Mouse (Mus musculus): ENCODE data around the gene Krtap28-13. TPM values are rescaled to one million over a fixed set of nuclear protein-coding genes. Genes with fewer than 3 reads are reported as not detected.

Krtap28-13 gene
- not detected in 2 replicates for polyA plus RNA-seq (2015; fragmentation: Nextera tagmentation; extraction: Ambion mirVana)

DNA sequence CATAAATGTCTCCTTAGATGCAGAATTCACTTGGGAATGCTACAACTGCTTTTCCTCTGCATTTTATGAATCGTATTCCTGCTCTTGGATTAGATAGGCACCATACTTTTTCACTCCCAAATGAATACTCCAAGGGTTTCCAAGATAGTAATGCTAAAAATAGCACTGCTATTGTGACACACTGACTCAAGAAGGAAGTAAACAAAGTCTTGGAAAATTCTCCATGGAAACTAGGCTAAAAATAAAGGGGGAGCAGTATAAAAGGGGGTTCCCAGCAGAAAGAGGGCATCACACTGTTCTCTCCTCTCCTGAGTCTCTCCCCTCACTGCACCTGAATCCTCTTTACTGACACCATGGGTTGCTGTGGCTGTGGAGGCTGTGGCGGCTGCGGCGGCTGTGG, at the start of gene Krtap28-13:
TSS of gene Krtap28-13 (plus strand) at position 288 of the 400 bp plus-strand sequence.
- Histone ChIP-seq H3K4me3 (no peak within 1 kb of the TSS), H3K9ac (no peak within 1 kb of the TSS), H3K4me2 (no peak within 1 kb of the TSS), H3K9me3 (no peaks in the 10 kb centered on the region), H3K4me1 (replicated peaks) (no peaks in the 10 kb centered on the region), H3K36me3 (no peaks in the 10 kb centered on the region), H3K27me3 (no peaks in the 10 kb centered on the region), H3K27ac (no peak within 1 kb of the TSS)
- 83% methylated on average over 3 of the region's 4 CpGs for WGBS
- ATAC-seq (ENCODE audit: low FRiP score): no peak

DNA sequence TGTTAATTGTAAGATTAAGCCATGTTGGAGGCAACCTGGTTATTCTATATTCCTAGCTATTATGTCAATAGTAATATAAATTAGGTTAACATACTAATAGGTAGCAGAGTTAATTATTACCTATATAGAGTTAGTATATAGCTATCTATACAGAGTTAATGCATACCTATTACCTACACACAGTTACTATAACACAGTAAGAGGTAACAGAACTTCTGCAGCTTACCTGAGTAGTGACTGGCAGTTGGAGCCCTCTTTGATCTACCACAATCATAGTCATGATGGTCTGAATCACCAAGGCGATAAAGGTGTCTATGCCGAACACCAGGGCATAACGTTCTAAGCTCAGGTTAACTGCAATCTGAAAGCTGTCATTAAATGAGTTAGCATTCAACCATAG, 46.3 kb upstream of the Krtap28-13 start:
- Histone ChIP-seq H3K4me2 (no peak overlapping the region), H3K9me3 (no peaks in the 10 kb centered on the region), H3K27me3 (no peaks in the 10 kb centered on the region), H3K36me3 (no peaks in the 10 kb centered on the region), H3K27ac (no peak overlapping the region), H3K4me3 (no peak overlapping the region), H3K4me1 (replicated peaks) (no peaks in the 10 kb centered on the region), H3K9ac (no peak overlapping the region)
- no peak for ATAC-seq (ENCODE audit: low FRiP score)
- WGBS: 98% methylated on average over 3 of the region's 3 CpGs

DNA sequence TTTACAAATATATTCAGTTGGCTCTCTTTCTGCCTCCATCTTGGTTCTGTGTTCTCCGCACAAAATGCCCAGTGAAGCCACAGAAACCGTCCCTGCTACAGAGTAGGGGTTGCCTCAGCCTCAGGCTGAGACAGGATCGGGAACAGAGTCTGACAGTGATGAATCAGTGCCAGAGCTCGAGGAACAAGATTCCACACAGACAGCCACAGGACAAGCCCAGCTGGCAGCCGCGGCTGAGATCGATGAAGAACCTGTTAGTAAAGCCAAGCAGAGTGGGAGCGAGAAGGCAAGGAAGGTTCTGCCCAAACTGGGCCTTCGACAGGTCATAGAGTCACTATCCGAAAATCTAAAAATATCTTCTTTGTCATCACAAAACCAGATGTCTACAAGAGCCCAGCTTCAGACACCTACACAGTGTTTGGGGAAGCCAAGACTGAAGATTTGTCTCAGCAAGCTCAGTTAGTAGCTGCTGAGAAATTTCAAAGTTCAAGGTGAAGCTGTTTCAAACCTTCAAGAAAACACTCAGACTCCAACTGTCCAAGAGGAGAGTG, 45.3 kb upstream of the Krtap28-13 start:
- H3K9me3 ChIP-seq: no peaks in the 10 kb centered on the region
- no peak for ATAC-seq (ENCODE audit: low FRiP score)
- 80% methylated on average over 10 of the region's 10 CpGs for WGBS

DNA sequence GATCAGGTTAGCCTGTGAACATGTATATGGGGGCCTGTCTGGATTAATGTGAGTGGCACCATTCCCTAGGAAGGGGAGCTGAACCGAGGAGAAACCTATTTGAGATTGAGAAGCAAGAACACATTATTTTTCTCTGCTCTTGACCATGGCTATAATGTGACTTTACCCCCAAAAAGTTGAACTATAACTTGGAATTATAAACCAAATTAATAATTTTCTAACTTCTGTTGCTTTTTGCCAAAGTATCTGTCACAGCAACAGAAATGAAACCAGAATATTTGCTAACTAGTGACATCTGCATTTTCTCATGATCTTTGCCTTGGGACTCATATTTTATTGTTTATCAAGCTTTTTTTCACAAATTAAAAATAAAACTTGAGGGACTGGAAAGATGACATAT, 44.2 kb upstream of the Krtap28-13 start:
- Histone ChIP-seq H3K4me2 (no peak overlapping the region), H3K36me3 (no peaks in the 10 kb centered on the region), H3K27ac (no peak overlapping the region), H3K9ac (no peak overlapping the region), H3K9me3 (no peaks in the 10 kb centered on the region), H3K4me1 (replicated peaks) (no peaks in the 10 kb centered on the region), H3K27me3 (no peaks in the 10 kb centered on the region), H3K4me3 (no peak overlapping the region)
- no peak for ATAC-seq (ENCODE audit: low FRiP score)
- 70% methylated on average over 1 of the region's 1 CpGs for WGBS

More for the DNA sequence above, 45.3 kb upstream of the Krtap28-13 start:
- H3K4me3 ChIP-seq: no peak overlapping the region
- no peaks in the 10 kb centered on the region for H3K36me3 ChIP-seq
- H3K4me2 ChIP-seq: no peak overlapping the region
- H3K27ac ChIP-seq: no peak overlapping the region
- no peaks in the 10 kb centered on the region for H3K4me1 ChIP-seq (replicated peaks)
- no peaks in the 10 kb centered on the region for H3K27me3 ChIP-seq
- H3K9ac ChIP-seq: no peak overlapping the region

DNA sequence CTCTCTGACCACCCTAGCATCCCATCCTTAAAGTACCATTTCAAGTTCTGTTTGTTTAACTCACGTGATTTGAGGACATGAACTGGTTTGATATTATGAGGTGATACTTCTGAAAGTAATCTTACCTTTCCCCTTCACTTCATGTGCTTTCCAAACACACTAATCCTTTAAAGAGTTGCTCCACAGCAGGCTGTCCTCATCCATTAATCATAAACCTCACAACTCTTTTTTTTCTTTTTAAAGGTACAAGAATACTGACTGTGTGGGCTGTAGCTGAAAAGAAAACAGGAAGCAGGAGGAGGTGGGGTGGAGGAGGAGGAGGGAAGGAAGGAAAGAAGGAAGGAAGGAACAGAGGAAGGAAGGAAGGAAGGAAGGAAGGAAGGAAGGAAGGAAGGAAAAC, 28.8 kb upstream of the Krtap28-13 start:
- no peak for ATAC-seq (ENCODE audit: low FRiP score)
- 54% methylated on average over 1 of the region's 1 CpGs for WGBS
- Histone ChIP-seq H3K36me3 (no peaks in the 10 kb centered on the region), H3K4me3 (no peak overlapping the region), H3K4me1 (replicated peaks) (no peaks in the 10 kb centered on the region), H3K9me3 (no peaks in the 10 kb centered on the region), H3K9ac (no peak overlapping the region), H3K27ac (no peak overlapping the region), H3K4me2 (no peak overlapping the region), H3K27me3 (no peaks in the 10 kb centered on the region)

DNA sequence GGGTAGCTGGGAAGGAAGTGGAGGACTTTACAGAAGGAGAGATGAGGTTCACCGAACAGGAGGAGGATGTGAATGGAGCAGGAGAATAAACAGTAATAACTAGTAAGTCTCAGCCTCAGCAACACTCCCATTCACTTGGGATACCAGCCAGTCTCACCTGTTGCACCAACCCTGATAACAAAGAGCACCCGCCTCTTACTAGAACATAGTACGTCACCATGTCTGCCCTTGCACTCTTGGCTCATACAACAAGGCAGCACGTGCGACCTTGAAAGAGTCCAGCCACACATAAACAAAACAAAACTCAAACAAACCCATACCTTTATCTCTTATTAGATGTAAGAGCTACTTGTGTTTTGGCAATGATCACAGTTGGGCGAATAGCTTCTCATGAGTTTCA, 28.2 kb upstream of the Krtap28-13 start:
- H3K4me3 ChIP-seq: no peak overlapping the region
- H3K27ac ChIP-seq: no peak overlapping the region
- WGBS: 91% methylated on average over 6 of the region's 6 CpGs
- no peak overlapping the region for H3K4me2 ChIP-seq
- H3K36me3 ChIP-seq: no peaks in the 10 kb centered on the region
- no peak for ATAC-seq (ENCODE audit: low FRiP score)
- no peaks in the 10 kb centered on the region for H3K9me3 ChIP-seq
- peaks cover under 1% of the 10 kb centered on the region; the same call in 1 of the 2 replicates for H3K4me1 ChIP-seq (replicated peaks)
- H3K9ac ChIP-seq: no peak overlapping the region
- H3K27me3 ChIP-seq: no peaks in the 10 kb centered on the region

DNA sequence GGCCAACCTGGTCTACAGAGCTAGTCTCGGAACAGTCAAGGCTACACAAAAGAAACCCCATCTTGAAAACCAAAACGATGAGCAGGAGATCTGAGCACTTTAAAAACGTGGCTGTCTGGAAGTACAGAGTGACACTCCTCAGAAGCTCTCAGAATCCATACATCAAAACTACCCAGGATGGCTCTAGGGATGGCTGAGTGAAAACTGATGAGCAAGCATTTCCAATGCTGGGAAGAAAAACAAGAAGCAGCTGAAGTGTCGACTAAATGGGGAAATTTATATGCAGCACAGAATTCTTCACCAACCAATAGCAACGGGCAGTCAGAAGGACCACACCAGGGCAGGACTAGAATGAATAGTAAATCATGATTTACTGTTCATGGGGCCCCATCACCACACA, 26.2 kb upstream of the Krtap28-13 start:
- no peaks in the 10 kb centered on the region for H3K9me3 ChIP-seq
- H3K9ac ChIP-seq: no peak overlapping the region
- H3K27ac ChIP-seq: no peak overlapping the region
- H3K4me3 ChIP-seq: no peak overlapping the region
- H3K4me1 ChIP-seq (replicated peaks): peaks cover 9% of the 10 kb centered on the region; the same call in 1 of the 2 replicates
- H3K4me2 ChIP-seq: no peak overlapping the region
- WGBS: 67% methylated on average over 5 of the region's 5 CpGs
- no peak for ATAC-seq (ENCODE audit: low FRiP score)
- no peaks in the 10 kb centered on the region for H3K27me3 ChIP-seq
- no peaks in the 10 kb centered on the region for H3K36me3 ChIP-seq

DNA sequence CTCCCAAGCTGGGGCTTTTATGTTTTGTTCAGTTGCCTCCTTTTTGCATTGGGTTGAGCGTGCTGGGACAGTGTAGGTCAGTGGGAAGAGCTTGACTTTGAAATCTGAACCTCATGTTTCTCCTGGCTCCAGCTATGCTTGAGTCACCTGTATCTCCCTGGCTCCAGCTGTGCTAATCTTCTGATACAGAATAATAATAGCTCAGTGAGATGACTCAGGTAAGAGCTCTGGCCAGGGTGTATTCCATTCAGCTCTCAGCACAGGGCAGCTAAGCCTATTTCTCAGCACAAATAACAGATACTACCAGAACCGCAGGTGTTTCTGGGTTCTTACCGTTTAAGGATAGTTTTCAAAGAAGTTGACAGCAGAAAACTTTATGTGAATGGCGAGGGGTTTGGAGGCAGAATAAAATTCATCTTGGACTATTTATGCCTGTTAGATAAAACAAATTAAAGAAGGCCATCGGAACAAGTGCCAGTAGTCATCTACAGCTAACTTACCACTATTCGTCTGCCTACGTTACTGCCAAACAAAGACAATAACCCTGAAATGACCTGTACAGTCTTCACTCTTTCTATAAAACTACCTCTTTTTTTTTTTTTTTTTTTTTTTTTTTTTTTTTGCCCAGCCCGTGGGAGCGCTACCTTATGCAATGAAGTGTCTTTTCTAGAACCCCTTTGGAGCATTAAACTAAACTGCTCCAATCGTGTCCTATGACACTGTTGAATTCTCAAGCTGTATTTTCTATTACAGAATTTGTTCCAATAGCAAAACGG, 23.6 kb upstream of the Krtap28-13 start:
- Histone ChIP-seq H3K9me3 (no peaks in the 10 kb centered on the region), H3K36me3 (no peaks in the 10 kb centered on the region), H3K9ac (no peak overlapping the region), H3K4me3 (no peak overlapping the region), H3K4me1 (replicated peaks) (peaks cover 9% of the 10 kb centered on the region; the same call in 1 of the 2 replicates), H3K27ac (no peak overlapping the region), H3K4me2 (peak overlapping the region; percentile 75; the same call in 1 of the 2 replicates), H3K27me3 (no peaks in the 10 kb centered on the region)
- no peak for ATAC-seq (ENCODE audit: low FRiP score)
- WGBS: 74% methylated on average over 11 of the region's 11 CpGs

DNA sequence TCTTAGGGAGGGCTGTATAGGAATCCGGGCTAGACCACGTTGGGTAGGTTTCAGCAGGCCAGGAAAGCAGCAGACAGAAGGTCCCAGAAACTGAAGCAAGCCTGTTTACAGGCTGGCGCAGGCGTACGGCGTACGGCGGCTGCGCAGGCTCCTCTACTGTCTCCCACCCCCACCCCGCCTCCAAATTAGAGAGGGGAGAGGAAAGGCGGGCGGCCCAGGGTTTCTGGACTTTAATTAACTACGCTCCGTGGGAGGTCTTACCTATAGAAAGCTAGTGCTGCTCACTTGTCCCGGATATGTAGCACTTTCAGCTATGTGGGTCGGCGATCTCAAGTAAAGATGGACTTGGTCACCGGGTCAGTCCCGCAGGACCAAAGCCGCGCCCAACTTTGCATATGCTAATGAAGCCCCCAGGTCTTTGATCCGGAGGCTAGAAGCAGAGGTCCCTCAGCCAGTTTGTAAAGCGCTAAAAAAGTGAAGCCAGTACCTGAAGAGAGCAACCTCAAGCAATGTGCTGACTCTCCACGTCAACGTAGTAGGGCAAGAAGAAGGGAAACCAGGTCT, 22.5 kb upstream of the Krtap28-13 start, which contains the start of gene Slc19a3:
TSS of gene Slc19a3 (minus strand) at position 340 of the 564 bp plus-strand sequence.
- H3K4me2 ChIP-seq: peak within 1 kb of the TSS; percentile 75
- peak within 1 kb of the TSS; percentile 18; the same call in 1 of the 2 replicates for H3K27ac ChIP-seq
- peaks cover 9% of the 10 kb centered on the region; the same call in 1 of the 2 replicates for H3K4me1 ChIP-seq (replicated peaks)
- ATAC-seq (ENCODE audit: low FRiP score): peak; percentile 96
- no peaks in the 10 kb centered on the region for H3K9me3 ChIP-seq
- peak within 1 kb of the TSS; percentile 68 for H3K9ac ChIP-seq
- under 1% methylated on average over 25 of the region's 25 CpGs for WGBS
- peak within 1 kb of the TSS; percentile 52 for H3K4me3 ChIP-seq
- no peaks in the 10 kb centered on the region for H3K36me3 ChIP-seq
- H3K27me3 ChIP-seq: no peaks in the 10 kb centered on the region

DNA sequence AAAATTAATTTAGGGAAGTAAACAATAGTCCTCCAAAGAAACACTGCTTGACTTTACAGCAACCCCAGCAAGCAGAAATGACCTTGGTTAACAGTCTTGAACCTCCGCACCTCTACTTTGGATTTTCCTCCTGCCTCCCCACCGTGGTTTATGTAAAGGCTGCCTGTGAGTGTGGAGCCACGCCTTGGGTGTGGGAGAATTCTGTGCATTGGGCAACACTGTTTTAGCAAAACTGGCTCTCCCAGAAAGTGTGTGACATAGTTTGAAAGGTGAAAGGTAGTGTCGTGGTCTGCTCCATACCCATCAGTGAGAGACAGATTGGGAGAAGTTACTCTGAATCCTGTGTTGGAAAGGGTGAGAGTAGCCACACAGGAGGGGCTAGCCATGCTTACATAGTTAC, 21.6 kb upstream of the Krtap28-13 start:
- no peak overlapping the region for H3K27ac ChIP-seq
- no peaks in the 10 kb centered on the region for H3K9me3 ChIP-seq
- no peaks in the 10 kb centered on the region for H3K27me3 ChIP-seq
- no peaks in the 10 kb centered on the region for H3K36me3 ChIP-seq
- H3K9ac ChIP-seq: no peak overlapping the region
- H3K4me1 ChIP-seq (replicated peaks): peaks cover 9% of the 10 kb centered on the region; the same call in 1 of the 2 replicates
- no peak overlapping the region for H3K4me2 ChIP-seq
- no peak for ATAC-seq (ENCODE audit: low FRiP score)
- H3K4me3 ChIP-seq: no peak overlapping the region
- 79% methylated on average over 4 of the region's 4 CpGs for WGBS

DNA sequence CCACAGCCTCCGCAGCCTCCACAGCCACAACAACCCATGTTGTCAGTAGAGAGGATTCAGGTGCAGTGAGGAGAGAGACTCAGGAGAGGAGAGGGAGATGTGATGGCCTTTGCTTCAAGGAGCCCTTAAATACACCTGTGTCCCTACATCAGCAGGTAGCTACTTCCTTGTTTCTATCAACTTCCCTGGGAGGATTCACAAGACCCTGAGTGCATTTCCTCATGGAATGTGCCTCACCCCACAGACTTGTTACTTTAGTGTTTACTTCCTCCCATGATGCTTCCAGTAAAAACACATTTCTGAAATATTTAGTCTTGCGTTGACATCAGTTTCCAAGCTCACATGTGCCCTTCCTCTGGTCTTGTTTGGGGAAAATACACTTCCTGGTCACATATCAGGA, 18.4 kb upstream of the Krtap28-13 start, which contains the start of gene Krtap28-10:
TSS of gene Krtap28-10 (minus strand) at position 101 of the 400 bp plus-strand sequence.
- WGBS: 94% methylated on average over 2 of the region's 2 CpGs
- ATAC-seq (ENCODE audit: low FRiP score): no peak
- Histone ChIP-seq H3K4me3 (no peak within 1 kb of the TSS), H3K27ac (no peak within 1 kb of the TSS), H3K4me2 (no peak within 1 kb of the TSS), H3K9ac (no peak within 1 kb of the TSS), H3K4me1 (replicated peaks) (peaks cover 9% of the 10 kb centered on the region; the same call in 1 of the 2 replicates), H3K36me3 (no peaks in the 10 kb centered on the region), H3K9me3 (no peaks in the 10 kb centered on the region), H3K27me3 (no peaks in the 10 kb centered on the region)

DNA sequence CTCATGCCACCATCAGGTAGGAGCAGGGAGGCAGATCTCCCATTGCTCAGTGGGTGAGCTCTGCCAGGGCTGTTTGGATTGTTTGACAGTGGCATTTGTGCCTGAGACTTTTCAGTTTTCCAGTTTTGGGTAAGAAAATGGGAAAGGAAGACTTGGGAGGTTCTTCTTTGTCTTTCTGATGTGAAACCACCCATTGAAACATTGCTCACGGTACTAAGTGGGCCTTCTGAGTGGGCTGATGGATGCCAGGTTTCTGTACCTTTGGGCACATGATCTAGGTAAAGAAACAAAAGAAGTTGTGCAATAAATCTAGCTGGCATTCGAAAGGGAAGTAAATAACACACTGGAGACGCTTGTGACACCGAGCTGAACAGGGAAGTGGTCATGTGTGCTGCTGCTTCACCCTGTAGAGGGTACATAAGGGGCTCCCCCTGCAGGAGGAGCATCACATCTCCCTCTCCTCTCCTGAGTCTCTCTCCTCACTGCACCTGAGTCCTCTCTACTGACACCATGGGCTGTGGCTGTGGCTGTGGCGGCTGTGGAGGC, 15.8 kb upstream of the Krtap28-13 start, which contains the start of gene Gm47969:
TSS of gene Gm47969 (plus strand) at position 51 of the 546 bp plus-strand sequence.
- Histone ChIP-seq H3K36me3 (no peaks in the 10 kb centered on the region), H3K4me1 (replicated peaks) (no peaks in the 10 kb centered on the region), H3K9ac (no peak within 1 kb of the TSS), H3K27me3 (no peaks in the 10 kb centered on the region), H3K27ac (no peak within 1 kb of the TSS), H3K9me3 (no peaks in the 10 kb centered on the region), H3K4me2 (no peak within 1 kb of the TSS), H3K4me3 (no peak within 1 kb of the TSS)
- 86% methylated on average over 5 of the region's 5 CpGs for WGBS
- no peak for ATAC-seq (ENCODE audit: low FRiP score)
